ENCODE assay signal across 8 mouse cellular contexts in the genomic region with DNA sequence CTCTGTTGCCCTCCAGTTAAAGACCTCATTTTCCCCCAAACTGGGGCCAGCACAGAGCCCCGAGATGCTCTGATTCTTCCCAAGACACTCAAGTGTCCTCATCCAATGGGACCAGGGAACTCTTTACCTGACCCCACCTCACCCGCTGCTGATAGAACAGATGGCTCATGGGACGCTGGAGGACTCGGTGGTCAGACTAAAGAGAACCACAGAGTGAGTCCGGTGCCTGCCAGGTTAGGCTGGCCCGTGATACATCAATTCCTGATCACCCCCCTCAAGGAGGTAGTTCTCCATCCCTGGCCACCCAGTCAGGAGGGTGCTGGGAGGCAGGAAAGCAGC. TPM values are rescaled to one million over a fixed set of nuclear protein-coding genes. Genes with fewer than 3 reads are reported as not detected.
DNase-seq lines count a peak whose midpoint lies in the region; ATAC-seq and TF ChIP-seq lines count a peak whose summit lies in the region.

No protein-coding gene starts in this region.

- H3K9ac ChIP-seq in CH12.LX (ENCODE audit: insufficient read depth, low read depth), result peak overlapping the region; percentile 50
- peak overlapping the region; percentile 98 for H3K9ac ChIP-seq in forebrain, embryonic 14.5 days (ENCODE audit: low read length)
- no peak overlapping the region for H3K9ac ChIP-seq in liver, postnatal 0 days (replicated peaks)

- no peak for TF ChIP-seq EP300 in CH12.LX (IDR thresholded peaks at IDR 0.05; ENCODE audit: low read length)
- TF ChIP-seq EP300 in liver, postnatal 0 days (IDR thresholded peaks at IDR 0.05; ENCODE audit: low read depth), result no peak

- DNase-seq in embryo, embryonic 10.5 days (ENCODE audit: low spot score), result peak; percentile 44
- no peak for DNase-seq in embryo, embryonic 9.5 days (ENCODE audit: extremely low spot score)
- DNase-seq in CH12.LX (ENCODE audit: extremely low read depth) (no peak), MN1 (ENCODE audit: low spot score) (no peak)
- DNase-seq in forebrain, embryonic 14.5 days (ENCODE audit: low spot score), result peak; percentile 24
- DNase-seq in liver, postnatal 0 days, result no peak
- DNase-seq in urinary bladder, postnatal 4 days (ENCODE audit: low spot score in 2 of 2), result no peak

- peak overlapping the region; percentile 59 to 95 (median 70) for H3K4me3 ChIP-seq in CH12.LX (replicated peaks in 1 of 3; ENCODE audit: low read depth in 2 of 3, low read length in 2 of 3, poor library complexity in 1 of 3)
- peak overlapping the region; percentile 84 for H3K4me3 ChIP-seq in forebrain, embryonic 14.5 days (ENCODE audit: low read depth, low read length)
- H3K4me3 ChIP-seq in liver, postnatal 0 days (ENCODE audit: low read depth, low read length), result peak overlapping the region; percentile 53

- no peak for TF ChIP-seq RAD21 in CH12.LX (IDR thresholded peaks at IDR 0.05; ENCODE audit: low read depth, low read length)

- no peaks in the 10 kb centered on the region for H3K9me3 ChIP-seq in CH12.LX (replicated peaks; ENCODE audit: low read length)
- H3K9me3 ChIP-seq in forebrain, embryonic 14.5 days (replicated peaks; ENCODE audit: control insufficient read depth, low read length), result no peaks in the 10 kb centered on the region
- no peaks in the 10 kb centered on the region for H3K9me3 ChIP-seq in liver, postnatal 0 days (ENCODE audit: low read length)

- dilution Hi-C loops in CH12.LX (cut with MboI; ENCODE audit: extremely low pct_ligation_motif_present, extremely low pct_unique_long_range_greater_than_20kb, low sequenced_read_pairs), result no loop called here

- TF ChIP-seq POLR2A in CH12.LX (IDR thresholded peaks at IDR 0.05; ENCODE audit: low read depth, low read length), result no peak

- no peak overlapping the region for H3K27ac ChIP-seq in CH12.LX (ENCODE audit: insufficient read depth, low read depth)
- H3K27ac ChIP-seq in forebrain, embryonic 14.5 days (ENCODE audit: low read depth, low read length), result peak overlapping the region; percentile 86
- H3K27ac ChIP-seq in liver, postnatal 0 days (ENCODE audit: low read depth), result no peak overlapping the region

- H3K36me3 ChIP-seq in CH12.LX (replicated peaks in 1 of 2; ENCODE audit: control insufficient read depth in 1 of 2, insufficient read depth in 1 of 2, low read length in 1 of 2), result no peaks in the 10 kb centered on the region
- no peaks in the 10 kb centered on the region for H3K36me3 ChIP-seq in forebrain, embryonic 14.5 days (ENCODE audit: control insufficient read depth, insufficient read depth, low read length)
- no peaks in the 10 kb centered on the region for H3K36me3 ChIP-seq in liver, postnatal 0 days (replicated peaks; ENCODE audit: insufficient read depth, low read length)

- in situ Hi-C loops in CH12.LX (cut with MboI; ENCODE audit: low pct_ligation_motif_present, low pct_unique_long_range_greater_than_20kb, low sequenced_read_pairs), result no loop called here

- ATAC-seq in forebrain, embryonic 14.5 days, result peak; percentile 6; the same call in 1 of the 2 replicates
- no peak for ATAC-seq in liver, postnatal 0 days
- ATAC-seq in erythroid progenitor cell, adult 5-6 weeks (replicated peaks; ENCODE audit: low FRiP score, poor library complexity, severe bottlenecking), result no peak

- peak overlapping the region; percentile 37 for H3K4me2 ChIP-seq in CH12.LX (ENCODE audit: insufficient read depth, low read depth, poor library complexity, severe bottlenecking)
- H3K4me2 ChIP-seq in forebrain, embryonic 14.5 days (ENCODE audit: low read length), result peak overlapping the region; percentile 78
- H3K4me2 ChIP-seq in liver, postnatal 0 days (ENCODE audit: low read depth, low read length), result peak overlapping the region; percentile 87; the same call in 1 of the 2 replicates

- peaks cover 38% of the 10 kb centered on the region for H3K79me2 ChIP-seq in CH12.LX (replicated peaks; ENCODE audit: control insufficient read depth, extremely low read depth, insufficient read depth, poor library complexity, severe bottlenecking)

- peaks cover 30% of the 10 kb centered on the region for H3K27me3 ChIP-seq in CH12.LX (replicated peaks)
- no peaks in the 10 kb centered on the region for H3K27me3 ChIP-seq in forebrain, embryonic 14.5 days (replicated peaks; ENCODE audit: control insufficient read depth, insufficient read depth, low read length)
- H3K27me3 ChIP-seq in liver, postnatal 0 days (ENCODE audit: insufficient read depth, low read length), result peaks cover 41% of the 10 kb centered on the region

- no peak for TF ChIP-seq CTCF in CH12.LX (conservative IDR thresholded peaks at IDR 0.05 in 1 of 2, IDR thresholded peaks at IDR 0.05 in 1 of 2; ENCODE audit: low read depth in 2 of 2, low read length in 2 of 2)
- TF ChIP-seq CTCF in liver, postnatal 0 days (IDR thresholded peaks at IDR 0.05; ENCODE audit: low read depth), result no peak

- WGBS in forebrain, embryonic 14.5 days, result under 1% methylated on average over 6 of the region's 6 CpGs
- WGBS in liver, postnatal 0 days (ENCODE audit: insufficient replicate concordance), result 6% methylated on average over 6 of the region's 6 CpGs

- H3K4me1 ChIP-seq in CH12.LX (ENCODE audit: control insufficient read depth in 1 of 2, insufficient read depth in 2 of 2), result peaks cover 27 to 51% of the 10 kb centered on the region in 2 experiments
- H3K4me1 ChIP-seq in forebrain, embryonic 14.5 days (ENCODE audit: control insufficient read depth, insufficient read depth, low read length), result peaks cover 33% of the 10 kb centered on the region
- peaks cover 5% of the 10 kb centered on the region for H3K4me1 ChIP-seq in liver, postnatal 0 days (ENCODE audit: insufficient read depth)

TF ChIP-seq in CH12.LX, 34 proteins besides CTCF, POLR2A, EP300 and RAD21:
- no peak for TF ChIP-seq SIN3A (IDR thresholded peaks at IDR 0.05; ENCODE audit: low read length)
- no peak for TF ChIP-seq ZKSCAN1 (IDR thresholded peaks at IDR 0.05; ENCODE audit: borderline replicate concordance, low read depth, low read length)

RNA-seq across cellular contexts. Expression of gene Nkain1, which starts 1.0 kb away (rescaled TPM):
- total RNA-seq in CH12.LX (2012; rRNA removed) (18.4 and 19.6 TPM in 2 replicates), CH12.LX (2014; rRNA removed) (3.1 and 5.5 TPM in 2 replicates)
- polyA plus RNA-seq in CH12.LX (2012; ENCODE audit: insufficient read length, low read depth), result 23.1 TPM in 2 replicates
- 12.6 and 15.8 TPM in 2 replicates for polyA plus RNA-seq in forebrain, embryonic 14.5 days (2014; fragmentation: Nextera tagmentation; extraction: Ambion mirVana)
- 0.12 TPM in 1 of 2 replicates, not detected in the other for polyA plus RNA-seq in liver, postnatal 0 days (2015; fragmentation: Nextera tagmentation; extraction: Ambion mirVana)
- total RNA-seq in erythroid progenitor cell, adult 5-6 weeks (2015; ENCODE audit: low replicate concordance), result not detected in 2 replicates
- not detected in 2 replicates for total RNA-seq in erythroid progenitor cell, adult 5-6 weeks (2017; ENCODE audit: low replicate concordance)

Comparison
In these comparisons a context has a peak if more than half of its experiments do, and no peak if none do; other contexts are left out.
1. DNase-seq: peak in embryo, embryonic 10.5 days (single experiment) and forebrain, embryonic 14.5 days (single experiment); none in embryo, embryonic 9.5 days (single experiment), CH12.LX (single experiment), liver, postnatal 0 days (single experiment), MN1 (single experiment) and urinary bladder, postnatal 4 days (0 of 2).
2. H3K4me2 ChIP-seq: peak in every context shown above with its lines; median percentile 87 in liver, postnatal 0 days; 78 in forebrain, embryonic 14.5 days; 37 in CH12.LX.
3. RNA of gene Nkain1, which starts 1.0 kb away (polyA plus RNA-seq): 23.1 TPM in CH12.LX and 12.6 to 15.8 TPM in forebrain, embryonic 14.5 days; 0.12 TPM in liver, postnatal 0 days; every median in the first group is over 10 times any median in the second.
4. Peak in every context shown above with its lines, with median percentiles within 50 percentile points of each other: H3K4me3 ChIP-seq.